Mouse (Mus musculus) lung, postnatal 0 days (tissue): ENCODE data around the gene Ccdc151.

Experiments used
- CTCF ChIP-seq: IDR thresholded peaks from 2 replicates; pipeline ENCODE4 v1.5.1; 2016; ENCODE audit warnings: antibody characterized with exemption, mild to moderate bottlenecking
- EP300 ChIP-seq: IDR thresholded peaks from 2 replicates; pipeline ENCODE4 v1.6.1; 2016; ENCODE audit warnings: antibody characterized with exemption, mild to moderate bottlenecking, control low read depth

GRCm38 (mm10) chr9:22004546-22004945 is 2.1 kb upstream of the Ccdc151 start:
- no peak for TF ChIP-seq CTCF
- no peak for TF ChIP-seq EP300
